Mouse (Mus musculus) heart, adult 9 months (tissue): ENCODE results near the gene Cacna2d1.

Experiments used
- DNase-seq, 2 experiments: peaks; one replicate each; pipeline ENCODE4 v3.0.0; 2022; ENCODE audit warnings: low spot score in 2 of 2

Cacna2d1 gene

DNA sequence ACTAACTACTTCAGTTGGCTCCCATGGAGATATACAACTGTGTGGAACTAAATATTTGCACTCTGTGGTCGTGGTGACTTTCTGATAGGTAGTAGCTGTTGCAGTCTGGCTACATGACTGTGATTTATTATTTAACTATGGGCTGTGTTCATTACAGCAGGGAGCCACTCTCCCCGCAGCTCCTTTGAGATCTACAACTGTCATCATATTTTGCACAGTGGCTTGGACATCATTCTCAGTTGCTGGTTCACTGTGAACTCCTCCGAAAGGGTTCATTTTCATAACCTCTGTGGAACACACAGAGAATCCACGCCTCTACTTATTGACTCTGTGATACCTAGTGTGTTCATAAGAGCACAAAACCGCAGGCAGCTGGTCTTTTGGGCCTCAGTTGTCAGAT, 128.3 kb downstream of the Cacna2d1 start:
- no peak for DNase-seq

DNA sequence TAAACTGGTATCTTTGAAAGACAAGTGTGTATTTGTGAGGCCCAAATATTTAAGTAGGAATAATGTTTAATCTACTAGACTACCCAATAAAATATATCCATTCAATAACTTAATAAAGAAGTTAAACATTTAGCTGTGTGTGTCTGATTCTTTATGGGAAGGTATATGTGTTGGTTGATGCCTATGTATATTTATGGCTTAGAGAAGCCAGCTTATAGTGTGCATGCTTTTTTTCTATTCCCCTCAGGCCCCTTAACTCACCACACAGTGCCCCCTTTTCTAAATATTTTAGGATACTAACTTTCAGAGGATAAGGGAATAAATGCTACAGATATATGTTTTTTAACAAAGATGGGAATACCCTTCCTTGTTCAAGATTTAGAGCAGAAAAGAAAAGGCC, 128.8 kb downstream of the Cacna2d1 start:
- DNase-seq, result no peak

DNA sequence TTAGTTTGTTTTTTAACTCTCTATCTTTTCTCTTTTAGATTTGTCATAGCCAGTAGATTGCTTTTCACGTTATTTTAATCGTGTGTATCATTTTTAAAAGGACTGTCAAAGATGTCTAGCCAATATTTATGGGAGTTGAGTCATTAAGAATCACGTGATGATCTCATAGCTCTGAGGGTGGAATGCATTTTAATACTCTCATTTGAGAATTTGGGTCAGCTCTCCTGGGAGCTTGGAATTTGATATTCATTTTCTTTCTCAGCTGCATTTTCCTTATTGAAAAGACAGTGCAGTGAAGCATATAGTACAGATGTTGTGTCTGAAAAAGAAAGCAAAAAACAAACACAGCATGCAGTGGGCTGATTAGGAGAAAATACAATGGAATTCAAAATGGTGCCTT, 129.5 kb downstream of the Cacna2d1 start:
- DNase-seq, result no peak

GRCm38 (mm10) chr5:16065816-16066215, 131.3 kb downstream of the Cacna2d1 start:
- no peak for DNase-seq

GRCm38 (mm10) chr5:16082253-16082652, 147.8 kb downstream of the Cacna2d1 start:
- no peak for DNase-seq

- DNase-seq, result no peak
Observed at GRCm38 (mm10) chr5:16086979-16087902, 152.8 kb downstream of the Cacna2d1 start.

DNA sequence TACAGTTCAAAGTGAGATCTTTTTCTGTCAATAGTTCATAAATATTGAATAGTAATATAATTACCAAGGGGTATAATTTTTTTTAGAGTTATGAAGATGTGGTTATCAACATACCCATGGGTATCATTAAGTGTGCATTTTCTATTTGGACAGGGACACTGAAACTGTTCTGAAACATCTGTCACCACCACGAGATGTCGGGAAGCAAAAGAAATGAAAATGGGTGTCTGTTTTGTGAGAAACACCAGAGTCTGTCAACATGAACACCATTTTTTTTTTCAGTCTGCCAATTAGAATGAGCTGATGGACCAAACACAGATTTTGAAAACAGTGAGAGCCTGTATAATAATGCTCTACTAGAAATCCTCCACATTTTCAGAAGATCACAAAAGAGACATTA, 153.5 kb downstream of the Cacna2d1 start:
- no peak for DNase-seq

DNA sequence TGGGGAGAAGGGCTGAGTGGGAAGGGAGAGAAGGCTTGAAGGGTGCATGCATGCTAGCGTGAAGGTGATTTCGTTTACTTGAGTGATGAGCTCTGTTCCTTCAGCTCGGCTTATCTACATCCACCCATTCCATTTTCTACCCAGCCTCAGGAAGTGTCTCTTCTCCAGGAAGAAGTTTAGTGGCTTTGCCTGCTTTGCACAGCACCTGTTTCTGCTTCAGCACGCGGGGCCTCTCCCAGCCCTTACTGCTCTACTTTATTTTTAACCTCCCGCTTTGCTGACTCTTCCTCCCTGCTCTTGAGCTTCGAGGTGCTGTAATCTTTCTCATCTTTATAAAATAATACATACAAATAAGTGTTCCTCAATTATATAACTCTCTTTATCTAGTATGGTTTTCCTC, 158.0 kb downstream of the Cacna2d1 start:
- no peak for DNase-seq

DNA sequence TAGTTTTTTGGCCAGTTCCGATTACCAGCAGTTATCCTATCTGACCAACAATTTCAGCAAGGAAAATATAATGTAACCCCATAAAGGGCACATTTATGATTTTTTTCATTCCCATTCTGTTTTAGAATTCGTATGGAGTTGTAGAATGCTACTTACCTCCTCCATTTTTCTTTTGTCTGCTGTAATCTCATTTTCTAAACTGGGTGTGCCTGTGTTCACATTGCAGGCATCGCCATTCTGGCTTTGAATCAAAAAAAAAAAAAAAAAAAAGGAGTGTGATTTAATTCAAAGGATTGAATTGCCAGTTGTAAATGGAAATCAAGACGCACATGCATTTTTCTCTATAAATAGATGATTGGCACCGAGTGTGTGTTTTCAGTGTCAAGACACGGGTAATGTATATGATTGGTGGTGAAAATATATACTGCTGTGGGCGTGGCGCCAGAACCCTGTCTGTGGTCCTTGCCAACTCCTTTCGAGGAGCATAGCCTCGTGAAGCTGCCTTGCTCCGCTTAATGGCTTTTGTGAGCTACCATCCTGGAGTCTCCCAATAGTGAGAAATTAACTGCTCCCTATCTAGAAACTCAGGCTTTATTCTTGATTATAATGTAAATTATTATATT, 158.7 kb downstream of the Cacna2d1 start:
- DNase-seq, result no peak

- no peak for DNase-seq
Observed at GRCm38 (mm10) chr5:16095345-16095744, 160.9 kb downstream of the Cacna2d1 start.

DNA sequence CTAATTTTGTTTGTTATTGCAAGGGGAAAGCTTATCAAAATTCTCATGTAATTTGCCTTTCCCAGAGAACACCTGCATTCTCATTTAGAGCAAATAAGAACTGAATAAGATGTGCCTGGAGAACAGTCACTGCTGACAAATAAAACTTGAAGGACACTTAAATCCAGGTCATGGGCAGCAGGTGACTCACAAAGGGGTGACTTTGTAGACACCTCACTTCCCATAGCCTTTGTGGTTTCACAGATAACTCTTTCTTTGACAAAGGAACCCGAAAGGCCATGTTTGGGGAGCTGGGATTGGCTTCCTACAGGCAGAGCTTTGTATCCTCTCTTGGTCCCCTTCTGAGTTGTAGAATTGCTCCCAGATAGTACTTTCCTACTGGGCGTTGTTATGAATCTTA, 164.3 kb downstream of the Cacna2d1 start:
- DNase-seq, result no peak

DNA sequence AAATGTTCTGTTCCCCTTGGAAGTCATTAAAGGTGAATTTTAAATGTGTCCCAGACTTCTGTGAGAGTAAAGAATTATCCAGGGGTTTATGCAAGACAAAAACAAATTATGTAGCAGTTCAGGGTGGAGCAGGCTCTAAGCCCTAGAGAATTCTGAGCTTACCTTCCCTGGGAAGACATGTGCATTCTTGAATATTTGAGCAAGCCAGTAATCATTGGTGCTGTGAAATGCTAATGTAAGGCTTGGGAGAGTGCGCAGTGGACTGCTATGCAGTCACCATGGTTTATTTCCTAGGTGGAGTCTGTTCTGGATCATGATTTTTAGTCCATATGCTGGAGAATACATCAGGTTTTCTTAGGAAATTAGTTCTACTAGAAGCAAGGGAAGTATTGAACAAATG, 167.3 kb downstream of the Cacna2d1 start:
- DNase-seq, result no peak

DNA sequence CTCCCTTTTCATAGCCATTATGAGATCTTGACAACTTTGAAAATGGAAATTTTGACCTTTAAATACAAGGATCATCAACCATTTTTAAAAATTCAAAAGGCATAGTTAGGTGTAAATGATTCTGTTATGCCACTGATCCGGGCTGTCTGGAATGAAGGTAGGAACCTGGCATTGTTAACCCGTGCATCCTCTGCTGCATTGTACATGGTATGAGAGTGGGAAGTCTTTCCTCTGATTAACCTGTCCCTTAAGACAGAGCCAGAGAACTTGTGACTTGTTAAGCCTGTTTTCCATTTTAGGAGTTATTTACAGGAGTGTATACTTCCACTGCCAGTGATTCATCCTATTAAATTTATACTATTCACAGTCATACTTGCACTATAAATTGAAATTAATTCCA, 171.2 kb downstream of the Cacna2d1 start:
- no peak for DNase-seq

- DNase-seq, result no peak
Observed at GRCm38 (mm10) chr5:16110643-16111042, 176.2 kb downstream of the Cacna2d1 start.

- DNase-seq, result no peak
Observed at GRCm38 (mm10) chr5:16113879-16114278, 179.4 kb downstream of the Cacna2d1 start.

- DNase-seq, result no peak
Observed at GRCm38 (mm10) chr5:16121334-16121733, 186.8 kb downstream of the Cacna2d1 start.

GRCm38 (mm10) chr5:16122110-16122509, 187.6 kb downstream of the Cacna2d1 start:
- DNase-seq, result no peak

- no peak for DNase-seq
Observed at GRCm38 (mm10) chr5:16134286-16135094, 200.0 kb downstream of the Cacna2d1 start.

DNA sequence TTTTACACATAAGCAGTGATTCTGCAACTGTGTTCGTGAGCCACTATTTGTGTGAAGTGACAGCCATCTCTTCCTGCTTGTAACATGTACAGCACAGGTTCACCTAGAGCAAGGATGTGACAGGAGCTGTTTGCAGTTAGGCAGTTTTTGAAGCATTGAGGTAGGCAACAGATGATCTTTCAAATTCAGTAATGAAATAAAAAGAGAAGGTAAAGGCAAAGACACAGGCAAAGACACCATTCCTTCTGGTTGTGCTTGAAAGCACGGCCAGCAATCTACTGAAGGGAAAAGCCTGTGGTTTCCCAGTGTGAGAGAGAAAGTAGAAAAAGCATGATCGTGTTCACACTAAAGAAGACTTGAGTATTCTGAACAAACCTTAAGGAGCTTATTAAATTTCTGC, 201.5 kb downstream of the Cacna2d1 start:
- no peak for DNase-seq

GRCm38 (mm10) chr5:16136839-16137238, 202.3 kb downstream of the Cacna2d1 start:
- no peak for DNase-seq

- DNase-seq, result no peak
Observed at GRCm38 (mm10) chr5:16146602-16147001, 212.1 kb downstream of the Cacna2d1 start.
